Mouse (Mus musculus): ENCODE data around the gene Olfr305. TPM values are rescaled to one million over a fixed set of nuclear protein-coding genes. Genes with fewer than 3 reads are reported as not detected.

The Olfr305 gene
- polyA plus RNA-seq (2015; fragmentation: Nextera tagmentation; extraction: Ambion mirVana), result not detected in 2 replicates

GRCm38 (mm10) chr7:86366828-86367227, at the start of gene Olfr305:
Gene Olfr305 (minus strand): TSS chr7:86366928.

GRCm38 (mm10) chr7:86403546-86403945, 36.8 kb upstream of the Olfr305 start, which contains the start of gene Olfr301:
Gene Olfr301 (plus strand): TSS chr7:86403846.

GRCm38 (mm10) chr7:86397689-86398088, 31.0 kb upstream of the Olfr305 start, which contains the start of gene Olfr303:
Gene Olfr303 (minus strand): TSS chr7:86397789.

GRCm38 (mm10) chr7:86386558-86386957, 19.8 kb upstream of the Olfr305 start, which contains the start of gene Olfr304:
Gene Olfr304 (minus strand): TSS chr7:86386658.

GRCm38 (mm10) chr7:86337486-86337885, 29.2 kb downstream of the Olfr305 start, which contains the start of gene Olfr307:
Gene Olfr307 (minus strand): TSS chr7:86337586.

GRCm38 (mm10) chr7:86325530-86325929, 41.2 kb downstream of the Olfr305 start, which contains the start of gene Olfr308:
Gene Olfr308 (minus strand): TSS chr7:86325630.

GRCm38 (mm10) chr7:86313608-86314007, 53.1 kb downstream of the Olfr305 start, which contains the start of gene Olfr309:
Gene Olfr309 (minus strand): TSS chr7:86313708.

Other genes starting within 250 kb of the Olfr305 start
- gene Vmn2r75, start 195.2 kb downstream of the Olfr305 start, polyA plus RNA-seq (2015; fragmentation: Nextera tagmentation; extraction: Ambion mirVana), result not detected in 2 replicates
- gene Vmn2r76, start 120.6 kb downstream of the Olfr305 start, polyA plus RNA-seq (2015; fragmentation: Nextera tagmentation; extraction: Ambion mirVana), result not detected in 2 replicates
- gene Olfr310, start 89.8 kb downstream of the Olfr305 start, polyA plus RNA-seq (2015; fragmentation: Nextera tagmentation; extraction: Ambion mirVana), result not detected in 2 replicates
- gene Olfr309, start 53.2 kb downstream of the Olfr305 start, polyA plus RNA-seq (2015; fragmentation: Nextera tagmentation; extraction: Ambion mirVana), result not detected in 2 replicates
- gene Olfr308, start 41.3 kb downstream of the Olfr305 start, polyA plus RNA-seq (2015; fragmentation: Nextera tagmentation; extraction: Ambion mirVana), result not detected in 2 replicates
- not detected in 2 replicates for gene Olfr307, start 29.3 kb downstream of the Olfr305 start, polyA plus RNA-seq (2015; fragmentation: Nextera tagmentation; extraction: Ambion mirVana)
- gene Olfr304, start 19.7 kb upstream of the Olfr305 start, polyA plus RNA-seq (2015; fragmentation: Nextera tagmentation; extraction: Ambion mirVana), result not detected in 2 replicates
- not detected in 2 replicates for gene Olfr303, start 30.9 kb upstream of the Olfr305 start, polyA plus RNA-seq (2015; fragmentation: Nextera tagmentation; extraction: Ambion mirVana)
- gene Olfr301, start 36.9 kb upstream of the Olfr305 start, polyA plus RNA-seq (2015; fragmentation: Nextera tagmentation; extraction: Ambion mirVana), result not detected in 2 replicates
- gene Olfr299, start 93.0 kb upstream of the Olfr305 start, polyA plus RNA-seq (2015; fragmentation: Nextera tagmentation; extraction: Ambion mirVana), result not detected in 2 replicates
- not detected in 2 replicates for gene Olfr298, start 125.6 kb upstream of the Olfr305 start, polyA plus RNA-seq (2015; fragmentation: Nextera tagmentation; extraction: Ambion mirVana)
- gene Olfr297, start 153.0 kb upstream of the Olfr305 start, polyA plus RNA-seq (2015; fragmentation: Nextera tagmentation; extraction: Ambion mirVana), result not detected in 2 replicates
- not detected in 2 replicates for gene Olfr295, start 216.9 kb upstream of the Olfr305 start, polyA plus RNA-seq (2015; fragmentation: Nextera tagmentation; extraction: Ambion mirVana)
- not detected in 2 replicates for gene Olfr294, start 249.7 kb upstream of the Olfr305 start, polyA plus RNA-seq (2015; fragmentation: Nextera tagmentation; extraction: Ambion mirVana)